Mouse (Mus musculus): ENCODE results near the gene Csmd2. TPM values are rescaled to one million over a fixed set of nuclear protein-coding genes. Genes with fewer than 3 reads are reported as not detected.

The Csmd2 gene
- polyA plus RNA-seq, 1 experiment from 2014 or later, result 0.21 TPM

DNA sequence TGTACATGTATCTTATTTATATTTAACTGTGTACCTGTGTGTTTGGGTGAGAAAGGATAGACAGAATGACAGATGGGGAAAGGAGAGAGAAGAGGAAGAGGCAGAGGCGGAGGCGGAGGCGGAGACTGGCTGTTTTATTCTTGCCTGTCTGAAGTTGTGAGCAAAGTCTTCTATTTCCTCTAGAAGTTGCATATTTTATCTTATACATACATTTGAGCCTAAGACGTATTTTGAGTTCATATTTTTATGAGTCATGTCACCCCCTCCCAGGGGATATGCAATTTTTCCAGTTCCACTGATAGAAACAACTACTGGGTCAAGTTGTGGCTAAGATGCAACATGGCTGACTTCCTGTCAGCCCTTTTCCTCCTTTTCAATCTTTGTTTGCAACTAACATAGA lies 161.9 kb downstream of the Csmd2 start:
- no peak overlapping the region for H3K27ac ChIP-seq (replicated peaks; ENCODE audit: low read depth, low read length)
- no peak overlapping the region for H3K9ac ChIP-seq (replicated peaks; ENCODE audit: low read length)
- no peaks in the 10 kb centered on the region for H3K36me3 ChIP-seq (replicated peaks; ENCODE audit: control insufficient read depth, insufficient read depth, low read depth, low read length)
- H3K27me3 ChIP-seq (ENCODE audit: control insufficient read depth, insufficient read depth, low read length), result no peaks in the 10 kb centered on the region
- 94% methylated on average over 4 of the region's 4 CpGs for WGBS
- no peaks in the 10 kb centered on the region for H3K9me3 ChIP-seq (replicated peaks; ENCODE audit: control insufficient read depth, low read length)
- no peaks in the 10 kb centered on the region for H3K4me1 ChIP-seq (ENCODE audit: control insufficient read depth, insufficient read depth, low read length)
- no peak for ATAC-seq (replicated peaks; ENCODE audit: insufficient number of reproducible peaks, low FRiP score, low TSS enrichment, low read depth)
- no peak overlapping the region for H3K4me3 ChIP-seq (ENCODE audit: low read depth, low read length)
- DNase-seq (ENCODE audit: low spot score), result no peak
- no peak overlapping the region for H3K4me2 ChIP-seq (ENCODE audit: low read depth, low read length)

DNA sequence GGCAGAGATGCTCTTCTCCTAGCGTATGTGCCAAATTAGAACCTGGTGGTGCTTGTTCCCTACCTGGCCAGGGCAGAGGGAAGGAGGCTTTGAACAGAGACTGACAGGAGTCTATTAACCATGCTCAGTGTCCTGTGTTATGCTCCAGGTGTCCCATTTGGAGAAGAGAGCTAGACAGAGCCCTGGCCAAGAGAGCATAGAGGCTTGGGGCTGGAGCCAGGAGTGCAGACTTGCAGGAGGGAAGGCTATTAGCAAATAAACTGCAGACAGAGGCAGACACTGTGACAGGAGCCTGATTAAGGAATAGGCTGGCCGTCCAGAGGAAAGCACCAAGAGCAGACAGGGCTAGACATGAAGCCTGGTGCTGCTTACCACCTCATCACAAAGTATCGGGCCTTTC lies 164.4 kb downstream of the Csmd2 start:
- WGBS, result 73% methylated on average over 3 of the region's 3 CpGs
- Histone ChIP-seq H3K9me3 (replicated peaks; ENCODE audit: control insufficient read depth, low read length) (no peaks in the 10 kb centered on the region), H3K36me3 (replicated peaks; ENCODE audit: control insufficient read depth, insufficient read depth, low read depth, low read length) (no peaks in the 10 kb centered on the region), H3K4me3 (ENCODE audit: low read depth, low read length) (no peak overlapping the region), H3K9ac (replicated peaks; ENCODE audit: low read length) (no peak overlapping the region), H3K4me1 (ENCODE audit: control insufficient read depth, insufficient read depth, low read length) (no peaks in the 10 kb centered on the region), H3K4me2 (ENCODE audit: low read depth, low read length) (no peak overlapping the region), H3K27ac (replicated peaks; ENCODE audit: low read depth, low read length) (no peak overlapping the region), H3K27me3 (ENCODE audit: control insufficient read depth, insufficient read depth, low read length) (no peaks in the 10 kb centered on the region)
- ATAC-seq (replicated peaks; ENCODE audit: insufficient number of reproducible peaks, low FRiP score, low TSS enrichment, low read depth), result no peak
- DNase-seq (ENCODE audit: low spot score), result no peak

GRCm38 (mm10) chr4:128153144-128153543 lies 165.5 kb downstream of the Csmd2 start:
- Histone ChIP-seq H3K36me3 (replicated peaks; ENCODE audit: control insufficient read depth, insufficient read depth, low read depth, low read length) (no peaks in the 10 kb centered on the region), H3K4me3 (ENCODE audit: low read depth, low read length) (no peak overlapping the region), H3K4me2 (ENCODE audit: low read depth, low read length) (no peak overlapping the region), H3K4me1 (ENCODE audit: control insufficient read depth, insufficient read depth, low read length) (no peaks in the 10 kb centered on the region), H3K27me3 (ENCODE audit: control insufficient read depth, insufficient read depth, low read length) (no peaks in the 10 kb centered on the region), H3K9me3 (replicated peaks; ENCODE audit: control insufficient read depth, low read length) (no peaks in the 10 kb centered on the region), H3K27ac (replicated peaks; ENCODE audit: low read depth, low read length) (no peak overlapping the region), H3K9ac (replicated peaks; ENCODE audit: low read length) (no peak overlapping the region)
- DNase-seq (ENCODE audit: low spot score), result no peak
- no peak for ATAC-seq (replicated peaks; ENCODE audit: insufficient number of reproducible peaks, low FRiP score, low TSS enrichment, low read depth)
- 92% methylated on average over 4 of the region's 4 CpGs for WGBS

- 15% methylated on average over 3 of the region's 3 CpGs for WGBS
- no peak for DNase-seq (ENCODE audit: low spot score)
- H3K36me3 ChIP-seq (replicated peaks; ENCODE audit: control insufficient read depth, insufficient read depth, low read depth, low read length), result no peaks in the 10 kb centered on the region
- H3K27ac ChIP-seq (replicated peaks; ENCODE audit: low read depth, low read length), result no peak overlapping the region
- H3K9me3 ChIP-seq (replicated peaks; ENCODE audit: control insufficient read depth, low read length), result no peaks in the 10 kb centered on the region
- no peak overlapping the region for H3K9ac ChIP-seq (replicated peaks; ENCODE audit: low read length)
- H3K4me3 ChIP-seq (ENCODE audit: low read depth, low read length), result no peak overlapping the region
- no peaks in the 10 kb centered on the region for H3K27me3 ChIP-seq (ENCODE audit: control insufficient read depth, insufficient read depth, low read length)
- ATAC-seq (replicated peaks; ENCODE audit: insufficient number of reproducible peaks, low FRiP score, low TSS enrichment, low read depth), result no peak
- no peaks in the 10 kb centered on the region for H3K4me1 ChIP-seq (ENCODE audit: control insufficient read depth, insufficient read depth, low read length)
- H3K4me2 ChIP-seq (ENCODE audit: low read depth, low read length), result no peak overlapping the region
Measured at GRCm38 (mm10) chr4:128155226-128155625, 167.6 kb downstream of the Csmd2 start.

DNA sequence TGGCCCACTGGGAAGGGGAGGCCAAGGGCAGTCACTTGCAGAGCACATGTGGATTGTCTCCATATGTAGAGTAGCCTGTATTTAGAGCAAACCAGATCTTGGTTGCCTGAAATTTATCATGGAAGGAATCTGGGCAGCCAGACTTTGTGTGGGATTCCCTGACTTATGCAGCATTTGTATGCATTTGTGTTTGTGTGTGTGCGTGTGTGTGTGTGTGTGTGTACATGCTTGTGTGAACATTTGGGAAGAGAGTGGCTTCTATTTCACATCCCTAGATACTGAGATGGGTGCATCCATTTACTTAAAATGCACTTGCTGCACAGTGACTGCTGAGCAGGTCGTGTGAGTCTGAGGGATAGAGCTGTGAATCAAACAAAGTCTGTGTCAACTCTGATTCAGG lies 173.0 kb downstream of the Csmd2 start:
- H3K4me3 ChIP-seq (ENCODE audit: low read depth, low read length), result no peak overlapping the region
- no peak overlapping the region for H3K4me2 ChIP-seq (ENCODE audit: low read depth, low read length)
- ATAC-seq (replicated peaks; ENCODE audit: insufficient number of reproducible peaks, low FRiP score, low TSS enrichment, low read depth) (no peak), DNase-seq (ENCODE audit: low spot score) (no peak)
- no peaks in the 10 kb centered on the region for H3K36me3 ChIP-seq (replicated peaks; ENCODE audit: control insufficient read depth, insufficient read depth, low read depth, low read length)
- H3K4me1 ChIP-seq (ENCODE audit: control insufficient read depth, insufficient read depth, low read length), result no peaks in the 10 kb centered on the region
- H3K27ac ChIP-seq (replicated peaks; ENCODE audit: low read depth, low read length), result no peak overlapping the region
- no peak overlapping the region for H3K9ac ChIP-seq (replicated peaks; ENCODE audit: low read length)
- 75% methylated on average over 2 of the region's 2 CpGs for WGBS
- H3K27me3 ChIP-seq (ENCODE audit: control insufficient read depth, insufficient read depth, low read length), result no peaks in the 10 kb centered on the region
- no peaks in the 10 kb centered on the region for H3K9me3 ChIP-seq (replicated peaks; ENCODE audit: control insufficient read depth, low read length)

DNA sequence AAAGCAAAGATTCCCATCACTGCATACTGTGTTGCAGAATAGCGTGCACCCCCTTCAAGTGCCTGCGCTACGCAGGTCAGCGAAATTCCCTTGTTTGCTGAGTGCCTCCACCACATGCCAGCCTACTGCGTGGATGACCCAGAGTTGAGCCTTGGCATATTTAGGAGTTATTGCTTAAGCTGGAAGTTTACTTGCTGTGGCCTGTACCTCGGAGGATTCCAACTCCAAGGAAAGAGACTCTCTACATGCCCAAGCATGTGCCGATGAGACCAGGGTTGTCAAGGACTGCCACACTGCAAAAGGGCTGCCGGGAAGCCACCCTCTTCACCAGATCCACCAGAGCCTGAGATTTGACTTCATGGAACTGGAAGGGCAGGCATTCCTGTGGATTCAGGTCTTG lies 182.5 kb downstream of the Csmd2 start:
- Histone ChIP-seq H3K4me3 (ENCODE audit: low read depth, low read length) (no peak overlapping the region), H3K9me3 (replicated peaks; ENCODE audit: control insufficient read depth, low read length) (no peaks in the 10 kb centered on the region), H3K9ac (replicated peaks; ENCODE audit: low read length) (no peak overlapping the region), H3K4me1 (ENCODE audit: control insufficient read depth, insufficient read depth, low read length) (no peaks in the 10 kb centered on the region), H3K36me3 (replicated peaks; ENCODE audit: control insufficient read depth, insufficient read depth, low read depth, low read length) (no peaks in the 10 kb centered on the region), H3K27ac (replicated peaks; ENCODE audit: low read depth, low read length) (no peak overlapping the region), H3K4me2 (ENCODE audit: low read depth, low read length) (no peak overlapping the region), H3K27me3 (ENCODE audit: control insufficient read depth, insufficient read depth, low read length) (no peaks in the 10 kb centered on the region)
- WGBS, result 91% methylated on average over 8 of the region's 8 CpGs
- DNase-seq (ENCODE audit: low spot score) (no peak), ATAC-seq (replicated peaks; ENCODE audit: insufficient number of reproducible peaks, low FRiP score, low TSS enrichment, low read depth) (no peak)

DNA sequence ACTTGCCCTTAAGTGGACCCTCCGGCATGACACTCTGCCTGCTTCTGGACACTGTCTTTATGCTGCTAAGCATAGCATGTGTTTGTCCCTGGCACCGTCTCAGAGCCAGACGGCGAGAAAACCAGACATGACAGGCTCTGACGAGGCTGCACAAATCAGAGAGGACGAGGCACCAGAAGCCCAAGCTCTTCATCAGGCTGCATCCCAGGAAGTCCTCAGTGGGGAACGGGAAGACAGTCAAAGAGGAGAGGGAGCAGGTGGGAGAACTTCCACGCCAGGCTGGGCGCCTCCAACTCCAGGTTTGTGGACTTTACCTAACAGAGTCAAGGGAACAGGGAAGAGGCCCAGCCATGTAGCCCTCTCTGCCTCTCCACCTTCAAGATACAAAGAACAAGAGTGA lies 183.6 kb downstream of the Csmd2 start:
- Histone ChIP-seq H3K4me1 (ENCODE audit: control insufficient read depth, insufficient read depth, low read length) (no peaks in the 10 kb centered on the region), H3K27me3 (ENCODE audit: control insufficient read depth, insufficient read depth, low read length) (no peaks in the 10 kb centered on the region), H3K9me3 (replicated peaks; ENCODE audit: control insufficient read depth, low read length) (no peaks in the 10 kb centered on the region), H3K27ac (replicated peaks; ENCODE audit: low read depth, low read length) (no peak overlapping the region), H3K4me2 (ENCODE audit: low read depth, low read length) (no peak overlapping the region), H3K9ac (replicated peaks; ENCODE audit: low read length) (no peak overlapping the region), H3K36me3 (replicated peaks; ENCODE audit: control insufficient read depth, insufficient read depth, low read depth, low read length) (no peaks in the 10 kb centered on the region), H3K4me3 (ENCODE audit: low read depth, low read length) (no peak overlapping the region)
- ATAC-seq (replicated peaks; ENCODE audit: insufficient number of reproducible peaks, low FRiP score, low TSS enrichment, low read depth), result no peak
- no peak for DNase-seq (ENCODE audit: low spot score)
- 87% methylated on average over 9 of the region's 9 CpGs for WGBS

- Histone ChIP-seq H3K9ac (replicated peaks; ENCODE audit: low read length) (no peak overlapping the region), H3K4me1 (ENCODE audit: control insufficient read depth, insufficient read depth, low read length) (no peaks in the 10 kb centered on the region), H3K27ac (replicated peaks; ENCODE audit: low read depth, low read length) (no peak overlapping the region), H3K27me3 (ENCODE audit: control insufficient read depth, insufficient read depth, low read length) (no peaks in the 10 kb centered on the region), H3K9me3 (replicated peaks; ENCODE audit: control insufficient read depth, low read length) (no peaks in the 10 kb centered on the region), H3K4me2 (ENCODE audit: low read depth, low read length) (no peak overlapping the region), H3K36me3 (replicated peaks; ENCODE audit: control insufficient read depth, insufficient read depth, low read depth, low read length) (no peaks in the 10 kb centered on the region), H3K4me3 (ENCODE audit: low read depth, low read length) (no peak overlapping the region)
- no peak for ATAC-seq (replicated peaks; ENCODE audit: insufficient number of reproducible peaks, low FRiP score, low TSS enrichment, low read depth)
- 87% methylated on average over 1 of the region's 1 CpGs for WGBS
- no peak for DNase-seq (ENCODE audit: low spot score)
Measured at GRCm38 (mm10) chr4:128171701-128172100, 184.0 kb downstream of the Csmd2 start.
